Mouse (Mus musculus): ENCODE measurements around the gene 4921539E11Rik.

4921539E11Rik gene

DNA sequence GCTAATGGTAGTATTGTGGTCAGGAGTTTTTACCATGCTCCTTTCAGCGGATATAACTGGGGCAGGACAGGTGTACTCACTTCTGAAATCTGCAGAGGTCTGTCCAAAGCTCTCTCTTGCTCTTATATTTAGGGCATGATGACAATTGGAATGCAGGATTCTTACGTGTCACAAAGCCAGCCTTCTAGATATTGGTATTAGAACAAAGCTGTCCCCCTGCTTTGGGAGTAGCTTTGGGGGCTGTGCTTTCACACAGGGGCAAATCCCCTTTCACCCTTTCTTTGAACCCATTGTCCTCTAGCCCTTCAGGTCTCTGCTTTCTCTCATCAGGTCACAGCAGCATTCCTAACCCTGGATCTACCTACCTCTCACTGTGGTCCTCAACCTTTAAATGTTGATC, at the start of gene 4921539E11Rik:
4921539E11Rik (minus strand) TSS at position 101 of the 400 bp plus-strand sequence.
- DNase-seq = no peak

DNA sequence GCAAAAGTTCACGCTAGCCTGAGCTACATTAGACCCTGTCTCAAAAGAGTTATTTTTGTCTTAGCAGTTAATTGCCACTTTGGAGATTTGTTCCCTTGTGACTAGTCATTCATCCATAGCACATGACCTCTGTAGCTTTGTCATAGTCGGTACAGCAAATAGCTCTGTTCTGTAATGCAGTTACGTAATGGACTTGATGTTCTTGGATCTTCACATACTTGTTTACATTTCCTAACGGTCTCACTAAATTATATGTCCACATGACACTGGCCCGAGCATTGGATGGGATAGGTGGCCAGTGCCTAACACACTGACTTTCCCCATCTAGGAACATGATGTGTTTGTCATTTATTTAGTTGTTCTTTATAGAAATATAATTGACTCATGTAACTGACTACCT, 44.5 kb upstream of the 4921539E11Rik start:
- no peak for DNase-seq

DNA sequence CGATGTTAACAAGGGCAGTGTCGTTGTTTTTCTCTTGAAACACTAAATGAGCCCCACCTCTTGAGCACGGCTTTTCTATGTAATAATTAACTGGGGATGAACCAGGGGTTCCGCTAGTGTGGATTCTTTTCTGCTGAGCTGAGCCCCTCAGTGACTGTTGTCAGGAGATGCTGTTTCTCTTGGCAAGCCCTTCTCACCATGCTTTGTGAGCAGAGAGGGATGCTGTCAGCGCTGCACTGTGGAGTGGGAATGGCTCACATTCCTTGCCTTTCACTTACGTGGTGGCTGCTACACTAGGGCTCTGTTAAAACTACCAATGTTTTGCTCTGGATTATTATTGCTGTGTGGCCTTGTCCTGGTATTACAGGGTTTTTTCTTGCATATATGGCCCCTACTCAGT, 38.7 kb upstream of the 4921539E11Rik start:
- no peak for DNase-seq

DNA sequence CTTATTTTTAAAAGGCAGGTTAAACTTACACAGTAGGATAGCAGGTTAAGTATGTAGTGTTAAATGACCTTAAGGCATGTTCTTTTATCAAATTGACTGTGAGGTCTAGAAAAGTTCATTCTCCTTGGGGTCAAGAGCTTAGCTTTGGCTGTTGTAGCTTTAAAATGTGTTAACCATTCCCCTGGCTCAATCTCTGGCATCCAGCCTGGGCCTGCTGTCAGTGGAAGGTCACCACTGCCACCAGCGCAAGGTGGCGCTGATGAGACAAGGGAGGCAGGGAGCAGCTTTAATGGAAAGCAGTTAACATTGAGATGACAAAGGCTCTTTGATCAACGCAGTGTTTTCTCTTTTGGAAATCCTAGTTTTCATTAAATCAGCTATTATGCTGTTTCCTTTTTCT, 36.3 kb upstream of the 4921539E11Rik start:
- no peak for DNase-seq

DNA sequence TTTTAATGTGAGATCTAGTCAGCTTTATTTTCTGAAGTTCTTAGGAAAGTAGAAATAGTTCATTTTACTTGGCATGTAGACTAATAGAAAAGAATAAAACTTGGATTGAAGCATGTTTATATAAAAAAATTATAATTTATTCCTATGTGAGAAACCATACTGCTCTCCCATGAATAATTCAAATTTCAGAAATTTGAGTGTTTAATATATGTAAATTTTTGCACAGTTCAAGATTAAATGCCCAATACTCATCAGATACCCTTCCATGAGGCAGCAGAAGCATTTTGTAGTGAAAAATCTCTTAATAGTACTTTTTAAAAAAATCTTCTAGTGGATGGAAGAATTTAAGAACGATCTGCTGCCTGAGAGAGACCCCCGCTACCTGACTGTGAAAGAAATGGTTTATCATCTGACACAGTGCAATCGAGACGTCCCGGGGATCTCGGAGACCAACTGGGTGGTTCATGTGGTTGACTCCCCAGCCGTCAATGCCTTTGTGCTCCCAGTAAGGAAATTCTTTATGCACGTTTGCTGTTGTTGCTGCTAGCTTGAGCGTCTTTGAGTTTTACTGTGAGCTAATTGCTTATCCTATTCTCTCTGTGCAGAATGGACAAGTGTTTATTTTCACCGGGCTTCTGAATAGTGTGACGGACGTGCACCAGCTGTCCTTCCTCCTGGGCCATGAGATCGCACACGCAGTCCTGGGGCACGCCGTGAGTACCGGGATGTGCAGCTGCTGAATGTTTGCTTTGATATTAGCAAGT, 34.2 kb upstream of the 4921539E11Rik start:
- DNase-seq = no peak

DNA sequence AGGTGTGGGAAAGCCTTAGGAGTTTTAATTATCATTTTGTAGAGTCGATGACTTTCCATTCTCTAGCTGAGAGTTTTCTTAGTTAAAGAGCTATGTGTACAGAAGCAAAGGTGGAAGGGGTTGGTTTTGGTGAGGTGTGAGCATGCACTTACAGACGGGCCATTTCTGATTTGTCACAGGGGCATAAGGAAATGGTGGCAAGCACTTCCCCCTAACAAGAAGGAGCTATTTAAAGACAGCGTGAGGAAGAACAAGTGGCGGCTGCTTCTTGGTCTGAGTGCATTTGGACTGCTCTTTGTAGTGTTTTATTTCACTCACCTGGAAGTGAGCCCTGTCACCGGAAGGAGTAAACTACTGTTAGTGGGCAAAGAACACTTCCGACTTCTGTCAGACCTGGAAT, 30.8 kb upstream of the 4921539E11Rik start:
- no peak for DNase-seq

DNA sequence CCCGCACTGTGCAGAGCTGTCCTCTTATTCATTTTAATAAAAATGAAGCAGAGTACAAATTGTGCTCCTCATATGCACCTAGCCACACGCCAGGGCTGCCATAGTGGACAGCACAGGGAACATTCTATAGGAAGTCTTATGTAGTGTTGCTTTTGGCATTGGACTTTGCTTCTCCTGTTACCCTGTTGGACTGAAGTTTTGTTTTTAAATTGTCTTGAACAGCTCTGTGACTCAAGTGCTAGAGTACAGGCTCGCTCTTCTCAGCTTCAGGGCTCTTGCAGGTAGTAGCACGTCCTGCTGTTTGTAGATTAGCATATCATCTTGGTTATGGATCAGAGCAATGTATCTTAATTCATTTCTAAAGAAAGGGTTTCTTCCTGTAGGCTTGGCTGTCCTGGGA, 25.2 kb upstream of the 4921539E11Rik start:
- DNase-seq = no peak

DNA sequence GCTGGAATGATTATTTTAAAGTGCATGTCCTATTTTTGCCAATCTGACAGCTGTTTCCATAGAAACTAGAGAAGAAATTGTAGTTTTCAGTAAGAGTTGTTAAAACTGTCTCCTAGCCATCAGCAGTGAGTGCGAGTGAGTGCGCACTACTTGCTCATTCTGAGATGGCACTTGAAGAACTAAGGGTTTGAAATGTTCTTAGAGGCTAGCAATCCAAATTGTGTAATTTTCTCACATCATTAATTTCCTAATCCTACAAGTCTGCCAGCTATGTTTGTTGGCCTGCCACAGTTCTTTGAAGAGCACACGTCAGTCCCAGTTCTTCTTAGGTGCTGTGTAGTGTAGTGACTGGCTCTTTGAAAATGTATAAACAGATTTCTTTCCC, 23.9 kb upstream of the 4921539E11Rik start:
- no peak for DNase-seq

DNA sequence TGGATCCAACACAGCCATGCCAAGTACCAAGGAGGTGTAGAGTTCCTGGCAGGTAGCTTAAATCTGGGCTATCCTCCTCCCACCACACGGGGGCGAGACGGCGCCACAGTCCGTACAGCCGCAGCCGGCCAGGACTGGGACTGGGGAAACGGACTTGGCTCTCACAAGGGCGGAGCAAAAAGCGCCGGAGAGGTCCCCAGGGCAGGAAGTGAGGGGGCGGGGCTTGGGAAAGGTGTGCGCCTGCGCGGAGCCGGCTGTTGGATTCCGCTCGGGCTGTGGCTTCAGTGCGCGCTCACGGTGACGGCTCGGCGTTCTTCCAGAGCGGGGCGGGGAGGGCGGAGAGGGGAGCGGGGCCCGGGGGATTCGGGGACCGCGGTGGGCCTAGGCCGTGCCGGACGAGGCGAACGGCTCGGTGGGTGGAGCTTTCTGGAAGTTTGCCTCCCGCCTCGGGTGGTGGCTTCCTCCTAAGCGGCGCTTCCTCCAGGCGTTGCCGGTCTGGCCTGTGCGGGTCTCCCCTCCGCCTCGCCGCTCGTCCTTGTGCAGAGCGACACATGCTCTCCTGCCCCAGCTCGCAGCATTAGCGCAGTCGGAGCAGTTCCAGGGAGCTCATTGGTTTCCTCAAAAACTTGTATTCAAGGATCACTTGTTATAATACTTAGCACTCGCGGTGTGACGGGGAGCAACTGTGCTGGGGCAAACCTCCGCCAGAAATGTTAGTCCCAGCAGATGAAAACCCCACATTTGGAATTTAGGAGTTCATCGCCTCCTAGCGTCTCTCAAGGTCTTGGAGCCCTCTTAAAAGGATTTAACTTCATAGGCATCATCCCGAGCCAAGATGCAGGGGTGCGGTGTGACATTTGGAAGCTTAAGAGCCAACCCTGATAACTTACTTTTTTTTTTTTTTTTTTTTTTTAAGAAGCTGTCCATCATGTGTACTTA, 23.2 kb upstream of the 4921539E11Rik start, which contains the start of gene Oma1:
Oma1 (plus strand) TSS at position 226 of the 939 bp plus-strand sequence.
- peak; percentile 100 for DNase-seq

DNA sequence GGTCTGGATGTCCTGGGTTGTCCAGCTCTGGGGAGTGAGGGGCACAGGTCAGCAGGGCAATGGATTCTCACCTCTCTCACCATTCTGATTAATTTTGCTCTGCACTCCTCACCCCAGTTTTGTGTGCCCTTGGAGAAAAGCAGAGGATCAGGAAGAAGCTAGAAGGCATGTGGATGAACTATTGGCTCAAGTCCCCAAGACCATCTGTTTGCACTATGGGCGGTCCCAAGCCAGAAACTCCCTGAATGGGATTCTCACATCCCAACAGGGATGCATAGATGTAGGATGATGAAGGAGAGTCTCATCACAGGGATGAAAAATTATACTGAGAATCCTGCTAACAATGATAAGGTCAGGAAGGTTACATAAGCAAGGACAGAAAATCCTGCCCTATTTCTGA, 13.2 kb upstream of the 4921539E11Rik start:
- DNase-seq = peak; percentile 69

DNA sequence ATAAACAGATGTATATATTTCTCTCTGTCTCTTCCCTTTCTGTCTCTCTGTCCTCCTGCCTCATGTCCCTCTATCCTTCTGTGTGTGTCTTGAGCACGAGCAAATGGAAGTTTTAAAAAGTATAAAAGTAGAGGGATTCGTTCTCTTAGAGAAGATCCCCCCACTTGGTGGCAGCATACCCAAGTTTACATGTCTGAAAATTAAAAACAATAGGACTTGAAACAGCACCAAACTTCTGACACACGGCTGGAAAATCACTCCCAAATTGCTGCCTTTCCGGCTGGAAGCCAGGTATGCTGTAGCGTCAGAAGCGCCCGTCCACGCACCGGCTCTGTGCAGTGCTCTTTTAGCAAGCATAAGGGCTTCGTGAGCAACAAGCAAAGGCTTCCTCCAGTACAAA, 8.7 kb upstream of the 4921539E11Rik start:
- DNase-seq = no peak

DNA sequence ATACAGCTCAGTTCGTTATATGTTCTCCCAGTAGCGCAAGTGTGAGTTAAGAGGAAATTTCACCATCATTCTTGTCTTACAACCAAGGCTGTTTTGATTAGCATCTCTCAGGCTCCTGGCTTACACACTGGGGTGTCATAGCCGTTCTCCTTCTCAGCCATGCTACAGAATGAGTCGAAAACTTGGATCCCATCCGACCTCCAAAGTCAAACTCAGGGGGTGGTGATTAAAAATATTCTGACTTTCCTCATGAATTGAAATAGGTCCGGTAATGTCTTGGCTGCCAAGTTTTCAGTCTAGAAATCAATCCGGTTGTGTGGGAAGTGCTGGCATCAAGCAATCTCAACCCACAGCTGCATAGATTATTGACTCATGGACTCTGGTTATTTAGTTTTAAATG, 2.3 kb downstream of the 4921539E11Rik start:
- DNase-seq = no peak

DNA sequence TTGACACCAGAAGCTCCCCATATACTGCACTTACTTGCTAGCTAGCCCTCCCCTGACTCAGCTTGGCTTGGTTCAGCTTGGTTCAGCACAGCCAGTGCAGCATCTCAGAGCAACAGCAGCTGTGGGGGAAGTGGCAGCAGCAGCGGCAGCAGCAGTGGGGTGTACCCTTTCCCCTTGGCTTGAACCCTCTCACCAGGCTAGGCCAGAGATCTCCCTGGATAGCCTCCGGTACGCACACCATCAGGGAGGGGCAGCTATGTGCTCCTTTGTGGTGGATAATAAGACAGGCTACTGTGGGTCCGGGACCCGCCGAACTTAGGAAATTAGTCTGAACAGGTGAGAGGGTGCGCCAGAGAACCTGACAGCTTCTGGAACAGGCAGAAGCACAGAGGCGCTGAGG, 17.6 kb downstream of the 4921539E11Rik start:
- DNase-seq = no peak

DNA sequence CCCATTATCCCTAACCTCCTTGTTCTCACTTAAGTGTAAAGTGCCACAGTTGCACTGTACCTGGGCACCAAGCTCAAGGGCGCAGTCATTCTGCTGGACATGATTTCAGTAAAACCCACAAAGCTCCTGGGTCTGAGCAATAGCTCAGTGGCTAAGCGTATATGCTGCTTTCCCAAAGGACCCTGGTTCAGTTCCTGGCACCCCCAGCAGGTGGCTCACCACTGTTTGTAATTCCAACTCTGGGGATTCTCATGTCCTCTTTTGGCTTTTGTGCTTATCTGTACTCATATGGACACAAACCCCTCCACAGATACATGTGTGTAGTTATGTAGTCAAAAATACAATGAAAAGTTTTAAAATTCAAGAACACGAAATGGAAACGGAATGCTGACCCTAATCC, 21.3 kb downstream of the 4921539E11Rik start:
- no peak for DNase-seq

DNA sequence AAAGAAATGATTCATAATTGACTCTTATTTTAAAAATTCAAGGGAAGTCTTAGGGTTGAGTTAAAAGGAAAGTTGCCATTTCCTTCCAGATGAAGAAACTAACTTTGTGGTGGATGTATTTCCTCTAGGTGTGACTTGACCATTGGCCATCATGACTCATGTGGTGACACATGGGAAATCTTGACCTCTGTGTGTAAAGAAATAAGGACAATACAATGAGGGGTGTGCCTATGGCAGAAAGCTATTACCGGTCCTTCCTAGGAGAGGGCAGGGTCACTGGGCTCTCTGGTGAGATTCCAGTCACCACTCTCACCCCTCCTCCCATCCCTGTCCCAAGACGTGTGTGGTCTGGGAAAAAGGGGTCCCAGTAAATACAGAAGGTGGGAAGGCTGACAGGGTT, 25.5 kb downstream of the 4921539E11Rik start:
- no peak for DNase-seq

DNA sequence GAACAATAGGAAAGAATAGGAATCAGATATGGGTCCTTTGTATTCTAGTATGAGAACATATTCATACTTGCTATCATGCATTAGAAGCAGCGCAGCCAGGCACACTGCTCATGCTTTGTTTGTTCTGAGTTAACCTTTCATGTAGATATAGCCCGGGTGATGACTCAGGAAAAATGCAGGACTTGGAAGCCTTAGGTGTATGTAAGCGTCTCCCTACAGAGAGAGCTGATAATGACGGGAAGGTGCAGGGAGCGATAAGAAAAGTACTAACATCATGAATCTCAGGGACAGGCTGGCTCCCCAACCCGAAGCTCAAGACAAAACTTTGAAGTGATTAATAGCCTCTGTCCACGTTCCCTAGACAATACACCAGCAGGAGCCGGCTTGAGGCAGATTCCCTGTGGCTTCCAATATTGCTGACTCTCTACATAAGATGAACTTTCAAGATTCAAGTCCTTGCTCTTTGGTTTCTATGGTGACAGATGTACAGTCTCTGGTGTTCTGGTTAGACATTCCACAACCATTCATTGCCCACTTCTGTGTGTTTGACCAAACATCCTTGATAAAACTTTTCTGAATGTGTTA, 26.8 kb downstream of the 4921539E11Rik start:
- DNase-seq = no peak

DNA sequence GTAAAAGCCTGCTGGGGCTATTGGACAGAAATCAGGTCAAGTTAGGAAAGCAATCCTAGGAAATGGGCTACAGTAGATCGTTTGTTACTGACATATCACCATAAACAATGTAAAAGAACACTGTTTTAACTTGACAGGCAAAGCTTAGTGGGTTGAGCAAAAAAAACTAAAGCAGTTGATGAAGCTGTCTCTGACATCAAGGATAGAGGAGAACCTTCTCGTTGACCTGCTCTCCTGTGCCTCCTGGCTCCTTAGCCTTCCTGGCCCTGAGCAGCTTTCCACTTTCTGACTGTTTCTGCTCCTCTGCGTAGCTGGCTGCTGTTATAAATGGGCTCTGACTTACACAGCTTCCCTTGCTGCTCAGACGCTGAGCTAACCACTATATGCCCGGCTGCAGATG, 27.3 kb downstream of the 4921539E11Rik start:
- no peak for DNase-seq

DNA sequence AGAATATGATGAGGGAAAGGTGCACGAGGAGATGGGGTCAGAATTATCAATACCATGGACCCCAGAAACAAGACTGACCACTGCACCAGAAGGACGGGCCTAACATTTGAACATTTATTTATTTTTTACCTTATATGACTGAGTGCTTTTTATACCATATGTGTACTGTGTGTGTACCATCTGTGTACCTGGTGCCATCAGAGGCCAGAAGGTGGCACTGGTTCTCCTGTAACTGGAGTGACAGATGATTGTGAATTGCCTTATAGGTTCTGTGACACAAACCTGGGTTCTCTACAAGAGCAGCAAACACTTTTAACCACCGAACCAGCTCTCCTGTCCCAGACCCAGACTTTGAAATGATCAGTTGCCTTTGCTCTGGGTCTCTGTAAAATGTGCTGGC, 31.8 kb downstream of the 4921539E11Rik start:
- DNase-seq = no peak

DNA sequence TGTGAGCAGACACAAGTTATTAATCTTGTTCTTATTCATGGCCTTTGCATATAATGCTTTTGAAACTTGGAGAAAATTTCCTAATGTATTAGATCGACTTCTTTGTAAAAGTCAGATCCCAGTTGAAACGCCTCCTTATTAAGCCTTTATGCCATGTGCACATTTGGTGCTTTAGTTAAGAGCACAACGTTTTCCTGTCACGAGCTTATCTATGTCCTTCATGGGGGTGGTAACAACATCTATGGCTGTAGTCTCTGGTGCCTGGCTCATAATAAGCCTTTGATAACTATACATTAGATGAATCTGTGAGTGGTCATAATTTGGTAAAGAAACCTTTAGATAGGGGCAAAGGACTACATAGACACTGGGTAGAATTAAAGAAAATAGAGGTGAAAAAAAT, 36.8 kb downstream of the 4921539E11Rik start:
- DNase-seq = no peak

DNA sequence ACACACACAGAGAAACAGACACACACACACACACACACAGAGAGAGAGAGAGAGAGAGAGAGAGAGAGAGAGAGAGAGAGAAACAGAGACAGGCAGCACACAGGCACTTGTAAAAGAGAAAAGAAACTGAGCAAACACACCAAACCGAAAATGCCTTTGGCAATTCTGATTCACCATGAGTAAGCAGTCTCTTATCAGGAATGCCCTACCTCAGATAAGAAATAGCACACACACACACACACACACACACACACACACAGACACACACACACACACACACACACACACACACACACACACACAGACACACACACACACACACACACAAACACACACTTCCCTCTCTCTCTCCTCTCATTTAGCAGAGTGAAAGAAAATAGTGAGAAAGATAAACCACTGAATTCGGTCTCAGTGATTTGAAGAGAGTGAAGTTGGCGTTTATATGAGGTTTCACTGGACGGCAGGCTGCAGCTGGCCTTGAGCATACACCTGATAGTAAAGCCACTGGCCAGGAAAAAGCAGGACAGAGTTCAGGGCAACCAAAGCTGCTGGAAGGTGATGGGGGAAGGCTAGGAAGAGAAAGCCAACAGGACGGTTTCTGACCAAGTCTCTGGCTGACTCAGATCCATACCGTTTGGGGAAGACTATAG, 41.1 kb downstream of the 4921539E11Rik start:
- DNase-seq = no peak

DNA sequence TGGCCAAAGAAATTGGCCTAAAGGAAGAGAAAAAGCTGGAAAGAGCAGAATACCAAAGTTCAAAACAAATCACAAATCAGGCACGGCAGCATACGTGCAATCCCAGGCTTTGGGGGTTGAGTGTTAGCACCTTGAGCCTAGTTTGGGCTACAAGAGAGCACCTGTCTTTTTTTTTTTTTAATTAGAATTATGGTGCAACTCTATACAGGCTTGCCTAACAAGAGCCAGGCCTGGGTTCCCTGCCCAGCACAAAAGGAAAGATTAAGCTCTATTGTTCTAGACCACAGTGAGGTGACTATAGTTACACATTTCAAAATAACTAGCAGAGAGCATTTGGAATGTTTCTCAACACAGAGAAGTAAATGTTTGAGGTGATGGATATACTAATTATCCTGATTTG, 42.9 kb downstream of the 4921539E11Rik start:
- no peak for DNase-seq

DNA sequence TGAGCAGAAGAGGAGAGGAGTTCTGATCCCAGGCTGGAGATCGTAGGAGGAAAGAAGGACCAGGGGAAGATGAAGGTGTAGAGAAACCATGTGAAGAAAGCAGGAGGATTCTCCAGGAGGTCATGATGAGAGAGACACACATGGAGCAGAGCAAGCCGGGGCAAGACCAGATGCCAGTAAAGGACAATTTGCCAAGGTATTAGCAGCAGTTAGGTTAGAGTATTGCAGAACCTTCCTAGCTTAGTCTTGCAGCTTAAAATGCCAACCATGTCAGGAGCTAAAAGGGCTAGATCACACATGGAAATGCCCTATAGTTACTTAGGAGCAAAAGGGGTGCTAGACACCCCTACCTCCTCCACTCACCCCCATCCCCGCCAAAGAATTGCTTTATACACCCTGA, 43.4 kb downstream of the 4921539E11Rik start:
- DNase-seq = no peak

DNA sequence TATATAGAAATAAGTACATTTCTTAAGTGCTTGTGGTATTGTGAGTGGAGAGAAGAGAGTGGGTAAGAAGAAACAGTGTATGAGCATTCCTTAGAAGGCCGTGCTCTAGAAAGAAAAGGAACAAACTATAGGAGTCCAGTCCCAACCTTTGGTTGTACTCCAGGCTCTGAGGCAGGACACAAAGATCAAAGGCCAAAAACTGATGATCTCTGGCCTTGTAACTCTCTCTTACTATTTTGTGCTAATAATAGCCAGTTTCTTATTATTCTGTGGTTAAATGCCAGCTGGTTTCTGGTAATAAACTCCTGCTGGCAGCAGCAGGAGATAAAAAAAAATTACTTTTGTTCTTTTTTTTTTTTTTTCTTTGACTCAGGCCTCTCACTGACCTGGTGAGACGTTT, 58.5 kb downstream of the 4921539E11Rik start:
- DNase-seq = no peak
